Mouse (Mus musculus) olfactory bulb, adult 2 months (tissue): Measurements from ENCODE around the gene Gpam.

ENCODE experiments used
- CTCF ChIP-seq: fragments of 200-500 bp; IDR thresholded peaks from 2 replicates; pipeline ENCODE4 v1.5.1; 2012; ENCODE audit warnings: low read depth, mild to moderate bottlenecking, low read length, moderate library complexity; ENCODE audit not compliant: insufficient read depth
- POLR2A ChIP-seq: fragments of 200-500 bp; IDR thresholded peaks from 2 replicates; pipeline ENCODE4 v1.6.1; 2012; ENCODE audit warnings: mild to moderate bottlenecking, low read depth, low read length, moderate library complexity; ENCODE audit not compliant: insufficient read depth

GRCm38 (mm10) chr19:55062501-55062900, 64.5 kb downstream of the Gpam start:
- TF ChIP-seq CTCF (no peak), POLR2A (no peak)
